ENCODE assay signal across 18 mouse cellular contexts in genomic region chr17:46467830-46468229, GRCm38 (mm10). TPM values are rescaled to one million over a fixed set of nuclear protein-coding genes. Genes with fewer than 3 reads are reported as not detected.
DNase-seq lines count a peak whose midpoint lies in the region; ATAC-seq lines count a peak whose summit lies in the region.
"Had no signal": no experiment of that assay in that cellular context is flagged by ENCODE, and none has a peak within 500 bp of the region (broad histone marks: within the 10 kb centered on the region; RNA-seq: fewer than 3 reads in every experiment).

No protein-coding gene starts in this region.

- 0 out of 2 replicates have a peak, but pooled peaks have one; percentile 42 for ATAC-seq in cerebellum, adult (ENCODE audit: insufficient number of reproducible peaks, low FRiP score, low TSS enrichment)
- ATAC-seq: CD4-positive, CD25-positive, alpha-beta regulatory T cell, adult 4 months; liver, embryonic 12.5 days; midbrain, embryonic 16.5 days had no signal

- intact Hi-C loops in left cerebral cortex, postnatal 4 days (cut with DNase I) = no loop called here

- DNase-seq in cerebellum, postnatal 14 days = no peak
- peak; percentile 49 for DNase-seq in left cerebral cortex, postnatal 4 days
- no peak for DNase-seq in left cerebral cortex, adult 8-10 months (ENCODE audit: low spot score in 2 of 2)
- peak; percentile 81 for DNase-seq in cerebellum, adult 9-11 months
- DNase-seq in retina, postnatal 1 day = peak; percentile 64
- DNase-seq in gastrocnemius, postnatal 25 days = no peak
- DNase-seq in urinary bladder, adult 18-20 months (ENCODE audit: low spot score in 2 of 2) = no peak
- DNase-seq: heart, postnatal 4 days; kidney, adult 9 months; kidney, postnatal 4 days; right cerebral cortex, postnatal 14 days had no signal

RNA-seq across cellular contexts. Expression of gene Ttbk1, which starts 19.6 kb away (rescaled TPM):
- total RNA-seq in left cerebral cortex, postnatal 4 days (2021) = 10 to 100 TPM; 86.7 to 88.6 TPM
- total RNA-seq in left cerebral cortex, adult 8-10 months (2022) = 100 to 1,000 TPM; 110 to 125 (median 119) TPM
- total RNA-seq in gastrocnemius, postnatal 25 days (2021) = 1 to 10 TPM in 1 of 2 experiments, under 1 TPM in 1; 0.77 to 1.4 TPM
- total RNA-seq: MEL had no signal

RNA-seq across cellular contexts. Expression of gene Dnph1, which starts 28.7 kb away (rescaled TPM):
- 1 to 10 TPM; 6.0 to 7.1 TPM for total RNA-seq in left cerebral cortex, postnatal 4 days (2021)
- 1 to 10 TPM; 3.0 to 5.4 (median 4.8) TPM for total RNA-seq in left cerebral cortex, adult 8-10 months (2022)
- total RNA-seq in gastrocnemius, postnatal 25 days (2021) = 1 to 10 TPM; 4.5 to 5.4 TPM

RNA-seq across cellular contexts. Expression of gene Slc22a7, which starts 29.6 kb away (rescaled TPM):
- total RNA-seq in left cerebral cortex, postnatal 4 days (2021) = under 1 TPM; 0.28 to 0.62 TPM
- under 1 TPM; 0.53 to 0.78 (median 0.66) TPM for total RNA-seq in left cerebral cortex, adult 8-10 months (2022)
- not detected for total RNA-seq in gastrocnemius, postnatal 25 days (2021)
- total RNA-seq: adrenal gland, adult 18-20 months; heart, postnatal 4 days; megakaryocyte-erythroid progenitor cell, adult 5-6 weeks; MEL had no signal

RNA-seq across cellular contexts. Expression of gene Crip3, which starts 39.1 kb away (rescaled TPM):
- 1 to 10 TPM; 2.6 to 4.7 TPM for total RNA-seq in left cerebral cortex, postnatal 4 days (2021)
- 1 to 10 TPM; 2.0 to 3.0 (median 2.5) TPM for total RNA-seq in left cerebral cortex, adult 8-10 months (2022)
- total RNA-seq in gastrocnemius, postnatal 25 days (2021) = under 1 TPM in 1 of 2 experiments, not detected in 1; 0.78 TPM
- total RNA-seq: megakaryocyte-erythroid progenitor cell, adult 5-6 weeks; MEL had no signal

Comparison
In these comparisons a context has a peak if more than half of its experiments do, and no peak if none do; other contexts are left out.
1. DNase-seq: peak in left cerebral cortex, postnatal 4 days (single experiment), cerebellum, adult 9-11 months (single experiment) and retina, postnatal 1 day (single experiment); none in cerebellum, postnatal 14 days (0 of 2), left cerebral cortex, adult 8-10 months (0 of 2), gastrocnemius, postnatal 25 days (single experiment) and urinary bladder, adult 18-20 months (0 of 2).
2. RNA of gene Ttbk1, which starts 19.6 kb away (total RNA-seq): 110 to 125 TPM in left cerebral cortex, adult 8-10 months and 86.7 to 88.6 TPM in left cerebral cortex, postnatal 4 days; 0.77 to 1.4 TPM in gastrocnemius, postnatal 25 days; every median in the first group is over 10 times any median in the second.